Comparison of ENCODE assay signal across 7 mouse cellular contexts in genomic region chr1:171412446-171412845, GRCm38 (mm10). TPM values are rescaled to one million over a fixed set of nuclear protein-coding genes. Genes with fewer than 3 reads are reported as not detected.
A peak's percentile ranks its signal among the peaks of the same experiment; 100 is the strongest.
DNase-seq lines count a peak whose midpoint lies in the region; ATAC-seq lines count a peak whose summit lies in the region.

No protein-coding gene starts in this region.

- peak overlapping the region; percentile 86 for H3K4me3 ChIP-seq in limb, embryonic 10.5 days
- H3K4me3 ChIP-seq in neural tube, embryonic 12.5 days: peak overlapping the region; percentile 98

- 60% methylated on average over 3 of the region's 3 CpGs for WGBS in limb, embryonic 10.5 days
- 27% methylated on average over 3 of the region's 3 CpGs for WGBS in neural tube, embryonic 12.5 days

- ATAC-seq in neural tube, embryonic 12.5 days (ENCODE audit: low FRiP score, low read depth): peak; percentile 18

- H3K27ac ChIP-seq in limb, embryonic 10.5 days: peak overlapping the region; percentile 97
- peak overlapping the region; percentile 77 for H3K27ac ChIP-seq in neural tube, embryonic 12.5 days

- H3K9ac ChIP-seq in neural tube, embryonic 12.5 days: peak overlapping the region; percentile 98

- peak; percentile 24 to 26 for DNase-seq in right cerebral cortex, adult 2 months (ENCODE audit: low spot score in 2 of 2)
- no peak for DNase-seq in right cerebral cortex, postnatal 4 days
- DNase-seq in brain, embryonic 18.5 days (ENCODE audit: low read depth, low spot score): peak; percentile 49
- peak; percentile 29 for DNase-seq in forelimb bud, embryonic 11.5 days (ENCODE audit: low read depth, low spot score)
- DNase-seq in limb, embryonic 10.5 days (ENCODE audit: low spot score): no peak
- DNase-seq in cerebellum, adult 9-11 months: no peak

- peak overlapping the region; percentile 57 for H3K4me2 ChIP-seq in neural tube, embryonic 12.5 days (replicated peaks)

- peaks cover 20% of the 10 kb centered on the region for H3K4me1 ChIP-seq in limb, embryonic 10.5 days
- peaks cover 19% of the 10 kb centered on the region for H3K4me1 ChIP-seq in neural tube, embryonic 12.5 days

- H3K9me3 ChIP-seq in limb, embryonic 10.5 days (replicated peaks): no peaks in the 10 kb centered on the region
- H3K9me3 ChIP-seq in neural tube, embryonic 12.5 days: no peaks in the 10 kb centered on the region

- H3K36me3 ChIP-seq in limb, embryonic 10.5 days: peaks cover 45% of the 10 kb centered on the region
- peaks cover 33% of the 10 kb centered on the region for H3K36me3 ChIP-seq in neural tube, embryonic 12.5 days

- H3K27me3 ChIP-seq in limb, embryonic 10.5 days (ENCODE audit: low read depth, poor library complexity, severe bottlenecking): peaks cover 16% of the 10 kb centered on the region
- H3K27me3 ChIP-seq in neural tube, embryonic 12.5 days (replicated peaks): peaks cover 11% of the 10 kb centered on the region

RNA-seq across cellular contexts. Expression of gene Usf1, which starts 1.3 kb away (rescaled TPM):
- polyA plus RNA-seq in limb, embryonic 10.5 days (2016; fragmentation: Nextera tagmentation; extraction: Ambion mirVana): 119 and 127 TPM in 2 replicates
- polyA plus RNA-seq in neural tube, embryonic 12.5 days (2016; fragmentation: Nextera tagmentation; extraction: Ambion mirVana): 176 and 178 TPM in 2 replicates

RNA-seq across cellular contexts. Expression of gene Tstd1, which starts 6.2 kb away (rescaled TPM):
- 6.2 and 7.5 TPM in 2 replicates for polyA plus RNA-seq in limb, embryonic 10.5 days (2016; fragmentation: Nextera tagmentation; extraction: Ambion mirVana)
- 9.2 and 10.3 TPM in 2 replicates for polyA plus RNA-seq in neural tube, embryonic 12.5 days (2016; fragmentation: Nextera tagmentation; extraction: Ambion mirVana)

RNA-seq across cellular contexts. Expression of gene Arhgap30, which starts 23.7 kb away (rescaled TPM):
- polyA plus RNA-seq in limb, embryonic 10.5 days (2016; fragmentation: Nextera tagmentation; extraction: Ambion mirVana): 0.56 and 0.69 TPM in 2 replicates
- 1.0 and 1.1 TPM in 2 replicates for polyA plus RNA-seq in neural tube, embryonic 12.5 days (2016; fragmentation: Nextera tagmentation; extraction: Ambion mirVana)

RNA-seq across cellular contexts. Expression of gene F11r, which starts 24.9 kb away (rescaled TPM):
- polyA plus RNA-seq in limb, embryonic 10.5 days (2016; fragmentation: Nextera tagmentation; extraction: Ambion mirVana): 34.7 and 38.2 TPM in 2 replicates
- 15.0 and 16.9 TPM in 2 replicates for polyA plus RNA-seq in neural tube, embryonic 12.5 days (2016; fragmentation: Nextera tagmentation; extraction: Ambion mirVana)

RNA-seq across cellular contexts. Expression of gene Nectin4, which starts 42.5 kb away (rescaled TPM):
- polyA plus RNA-seq in limb, embryonic 10.5 days (2016; fragmentation: Nextera tagmentation; extraction: Ambion mirVana): 3.4 and 4.8 TPM in 2 replicates
- 1.2 and 1.8 TPM in 2 replicates for polyA plus RNA-seq in neural tube, embryonic 12.5 days (2016; fragmentation: Nextera tagmentation; extraction: Ambion mirVana)

Comparison
In these comparisons a context has a peak if more than half of its experiments do, and no peak if none do; other contexts are left out.
1. DNase-seq: peak in right cerebral cortex, adult 2 months (2 of 2), brain, embryonic 18.5 days (single experiment) and forelimb bud, embryonic 11.5 days (single experiment); none in right cerebral cortex, postnatal 4 days (single experiment), limb, embryonic 10.5 days (single experiment) and cerebellum, adult 9-11 months (single experiment).